Mouse (Mus musculus) liver, postnatal 0 days (tissue): ENCODE results near the gene Zfp458. TPM values are rescaled to one million over a fixed set of nuclear protein-coding genes. Genes with fewer than 3 reads are reported as not detected.
"Not testable (repeated sequence)": the region's sequence is repeated elsewhere in the genome, so short reads cannot be mapped to it uniquely, and the experiment has no call there.

Experiments
- ATAC-seq: fragments of 200-750 bp; cut with Nextera tagmentation; 2 replicates; pipeline ENCODE4 v1.8.0; 2017; ENCODE audit warnings: mild to moderate bottlenecking, moderate library complexity
- DNase-seq: peaks from one replicate; pipeline ENCODE4 v3.0.0-alpha.2; 2016
- H3K27ac ChIP-seq: fragments of 300-500 bp; sonication (generic); 2 replicates; pipeline ENCODE4 v1.5.1; 2014; ENCODE audit warnings: antibody characterized with exemption, moderate library complexity, mild to moderate bottlenecking, low read depth
- H3K27me3 ChIP-seq: fragments of 300-500 bp; sonication (generic); 2 replicates; pipeline ENCODE4 v1.6.1; 2014; ENCODE audit warnings: low read length, control low read depth, mixed read lengths; ENCODE audit not compliant: insufficient read depth
- H3K36me3 ChIP-seq: fragments of 300-500 bp; sonication (generic); replicated peaks from 2 replicates; pipeline ENCODE4 v1.6.1; 2014; ENCODE audit warnings: mild to moderate bottlenecking, control low read depth, low read length, moderate library complexity, mixed read lengths; ENCODE audit not compliant: insufficient read depth
- H3K4me1 ChIP-seq: fragments of 300-500 bp; sonication (generic); 2 replicates; pipeline ENCODE4 v1.6.1; 2014; ENCODE audit warnings: antibody characterized with exemption, mild to moderate bottlenecking, control low read depth; ENCODE audit not compliant: insufficient read depth
- H3K4me2 ChIP-seq: fragments of 300-500 bp; sonication (generic); 2 replicates; pipeline ENCODE4 v1.6.1; 2014; ENCODE audit warnings: low read depth, mild to moderate bottlenecking, low read length, moderate library complexity, mixed read lengths
- H3K4me3 ChIP-seq: fragments of 300-500 bp; sonication (generic); 2 replicates; pipeline ENCODE4 v1.5.1; 2014; ENCODE audit warnings: low read depth, low read length
- H3K9ac ChIP-seq: fragments of 300-500 bp; sonication (generic); replicated peaks from 2 replicates; pipeline ENCODE4 v1.6.1; 2014; ENCODE audit warnings: mild to moderate bottlenecking, moderate library complexity
- H3K9me3 ChIP-seq: fragments of 300-500 bp; sonication (generic); 2 replicates; pipeline ENCODE4 v1.6.1; 2016; ENCODE audit warnings: mild to moderate bottlenecking, control low read depth, low read length, mixed read lengths
- CTCF ChIP-seq: sonication (generic); IDR thresholded peaks from 2 replicates; pipeline ENCODE4 v1.5.1; 2016; ENCODE audit warnings: antibody characterized with exemption, low read depth
- EP300 ChIP-seq: IDR thresholded peaks from 2 replicates; pipeline ENCODE4 v1.6.1; 2016; ENCODE audit warnings: antibody characterized with exemption, low read depth, mild to moderate bottlenecking
- WGBS: fragments of 180-500 bp; shearing (Covaris S2); extraction: QIAGEN DNeasy Blood & Tissue Kit; methylation state at CpG from one replicate; pipeline ENCODE4 v1.1.7; 2014; ENCODE audit not compliant: insufficient replicate concordance; 5-methylcytosine and 5-hydroxymethylcytosine counted together
- polyA plus RNA-seq: library from polyadenylated mRNA; unstranded; fragments of >200 nt; fragmentation: Nextera tagmentation; extraction: Ambion mirVana; gene quantifications from 2 replicates; pipeline ENCODE4 v1.2.1, GENCODE M21; 2015

Zfp458 gene
- 0.30 and 0.40 TPM in 2 replicates for polyA plus RNA-seq

- TF ChIP-seq EP300 (no peak), CTCF (no peak)
- H3K27ac ChIP-seq, result no peak within 1 kb of the TSS
- no peaks in the 10 kb centered on the region for H3K9me3 ChIP-seq
- H3K4me1 ChIP-seq, result no peaks in the 10 kb centered on the region
- DNase-seq (no peak), ATAC-seq (no peak)
- H3K4me3 ChIP-seq, result no peak within 1 kb of the TSS
- no peaks in the 10 kb centered on the region for H3K36me3 ChIP-seq
- H3K4me2 ChIP-seq, result no peak within 1 kb of the TSS
- no peaks in the 10 kb centered on the region for H3K27me3 ChIP-seq
- no peak within 1 kb of the TSS for H3K9ac ChIP-seq
- 43% methylated on average over 7 of the region's 7 CpGs for WGBS
Measured at GRCm38 (mm10) chr13:67278314-67278713, at the start of gene Zfp458. Gene Zfp458 (minus strand): TSS chr13:67278466.

GRCm38 (mm10) chr13:67306718-67307117 is 28.5 kb upstream of the Zfp458 start:
- Histone ChIP-seq H3K27ac (no peak overlapping the region), H3K9ac (peak overlapping the region; percentile 71), H3K9me3 (0 out of 2 replicates have a peak, but pooled peaks cover 5% of the 10 kb centered on the region), H3K27me3 (no peaks in the 10 kb centered on the region), H3K4me2 (peak overlapping the region; percentile 90), H3K4me3 (peak overlapping the region; percentile 67), H3K36me3 (no peaks in the 10 kb centered on the region), H3K4me1 (peaks cover 7% of the 10 kb centered on the region)
- WGBS, result 20% methylated on average over 5 of the region's 5 CpGs
- no peak for TF ChIP-seq CTCF
- no peak for TF ChIP-seq EP300
- ATAC-seq, result peak; percentile 40
- no peak for DNase-seq

- Histone ChIP-seq H3K36me3 (no peaks in the 10 kb centered on the region), H3K4me1 (peaks cover 7% of the 10 kb centered on the region), H3K4me2 (peak within 1 kb of the TSS; percentile 90), H3K9me3 (0 out of 2 replicates have a peak, but pooled peaks cover 3% of the 10 kb centered on the region), H3K27ac (peak within 1 kb of the TSS; percentile 67), H3K27me3 (no peaks in the 10 kb centered on the region), H3K9ac (peak within 1 kb of the TSS; percentile 71), H3K4me3 (peak within 1 kb of the TSS; percentile 67)
- ATAC-seq (peak; percentile 97), DNase-seq (peak; percentile 86)
- TF ChIP-seq EP300 (no peak), CTCF (no peak)
- WGBS, result 8% methylated on average over 16 of the region's 16 CpGs
Measured at GRCm38 (mm10) chr13:67305822-67306672, 27.8 kb upstream of the Zfp458 start, which contains the start of gene Zfp457. Gene Zfp457 (minus strand): TSS chr13:67306485.

- H3K27me3 ChIP-seq, H3K36me3 ChIP-seq, DNase-seq, H3K4me1 ChIP-seq, H3K9me3 ChIP-seq: not testable (repeated sequence)
- Histone ChIP-seq H3K4me2 (peak overlapping the region; percentile 81), H3K4me3 (peak overlapping the region; percentile 73), H3K9ac (peak overlapping the region; percentile 77), H3K27ac (0 out of 2 replicates have a peak overlapping the region, but pooled peaks have one; percentile 72)
- WGBS, result 35% methylated on average over 8 of the region's 9 CpGs
- peak; percentile 48 for ATAC-seq
Measured at GRCm38 (mm10) chr13:67269383-67270065, 8.7 kb downstream of the Zfp458 start.

- peak overlapping the region; percentile 81 for H3K4me2 ChIP-seq
- H3K9me3 ChIP-seq, result peaks cover 7% of the 10 kb centered on the region
- peak; percentile 65 for DNase-seq
- peaks cover 8% of the 10 kb centered on the region; the same call in 1 of the 2 replicates for H3K4me1 ChIP-seq
- TF ChIP-seq CTCF (no peak), EP300 (no peak)
- ATAC-seq, result peak; percentile 96
- 6% methylated on average over 18 of the region's 18 CpGs for WGBS
- no peaks in the 10 kb centered on the region for H3K27me3 ChIP-seq
- H3K27ac ChIP-seq, result peak overlapping the region; percentile 72
- H3K4me3 ChIP-seq, result peak overlapping the region; percentile 73
- H3K9ac ChIP-seq, result peak overlapping the region; percentile 77
- H3K36me3 ChIP-seq, result no peaks in the 10 kb centered on the region
Measured at GRCm38 (mm10) chr13:67268568-67269369, 9.5 kb downstream of the Zfp458 start.
